Mouse (Mus musculus): ENCODE measurements around the gene Paqr8.
A peak's percentile ranks its signal among the peaks of the same experiment; 100 is the strongest.

Gene Paqr8

DNA sequence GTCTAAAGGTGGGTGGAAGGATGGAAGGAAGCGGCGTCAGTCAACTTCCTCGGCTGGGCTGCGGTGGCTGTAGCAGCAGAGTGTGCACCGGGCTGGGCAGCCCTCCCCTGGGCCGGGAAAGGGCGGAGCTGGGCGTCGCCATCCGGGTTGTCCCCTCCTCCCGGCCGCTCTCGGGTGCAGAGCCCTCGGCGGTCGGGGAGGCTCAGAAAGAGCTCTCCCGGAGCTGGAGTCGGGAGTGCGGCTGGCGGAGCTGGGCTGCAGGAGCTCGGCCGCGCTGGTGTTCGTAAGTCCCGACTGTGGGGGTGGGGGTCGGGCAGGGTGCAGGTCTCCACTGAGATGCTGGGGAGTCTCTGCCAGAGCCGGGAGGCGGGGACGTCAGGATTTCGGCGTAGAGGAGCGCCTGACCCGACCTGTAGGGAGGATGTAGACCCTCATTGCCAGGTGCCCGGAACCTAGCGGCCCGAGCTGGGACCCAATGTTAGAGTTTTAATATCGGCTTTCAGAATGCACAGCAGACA is at the start of gene Paqr8:
Paqr8 (plus strand) TSS at position 203 of the 518 bp plus-strand sequence.
- peak; percentile 93 for DNase-seq (ENCODE audit: low read depth, low spot score)

DNA sequence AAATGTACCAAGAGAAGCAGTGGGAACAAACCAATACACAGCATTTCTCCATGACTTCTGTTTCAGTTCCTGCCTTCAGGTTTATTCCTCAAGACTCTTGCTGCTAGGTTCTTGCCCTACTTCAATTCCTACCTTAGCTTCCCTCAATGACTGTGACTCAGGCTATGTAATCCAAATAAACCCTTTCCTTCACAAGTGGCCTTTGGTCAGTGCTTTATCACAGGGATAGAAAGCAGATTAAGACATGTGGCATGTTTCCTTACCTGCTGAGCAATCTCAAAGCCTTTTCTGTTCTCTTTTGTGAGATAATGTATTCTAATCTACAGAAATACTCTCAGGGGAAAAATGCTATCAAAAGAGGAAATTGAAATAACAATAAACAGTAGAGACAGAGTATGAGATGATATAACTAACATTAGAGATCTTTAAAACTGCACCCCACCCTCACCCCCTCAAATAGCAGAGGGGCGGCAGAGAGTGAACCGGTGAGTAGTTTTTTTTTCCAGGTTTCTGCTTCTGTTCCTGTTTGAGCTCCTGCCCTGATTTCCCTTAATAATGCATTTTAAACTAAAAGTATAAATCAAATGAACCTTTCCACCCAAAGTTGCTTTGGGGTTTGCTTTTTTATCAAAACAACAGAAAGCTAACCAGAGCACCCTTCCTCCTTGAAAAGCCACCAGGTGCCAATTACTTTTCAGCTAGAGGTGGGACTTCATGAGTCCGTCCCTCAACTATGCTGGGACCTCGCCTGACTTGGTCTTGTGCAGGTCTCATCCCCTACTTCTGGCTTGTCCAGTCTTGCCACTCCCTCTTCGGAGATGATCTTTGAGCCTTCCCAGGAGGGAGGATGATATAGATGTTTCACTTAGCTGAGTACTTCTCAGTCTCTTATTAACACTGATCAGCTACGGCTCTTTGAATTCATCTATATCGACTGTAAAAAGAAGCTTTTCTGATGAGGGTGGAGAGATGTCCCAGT is 33.2 kb upstream of the Paqr8 start:
- no peak for DNase-seq (ENCODE audit: low read depth, low spot score)

DNA sequence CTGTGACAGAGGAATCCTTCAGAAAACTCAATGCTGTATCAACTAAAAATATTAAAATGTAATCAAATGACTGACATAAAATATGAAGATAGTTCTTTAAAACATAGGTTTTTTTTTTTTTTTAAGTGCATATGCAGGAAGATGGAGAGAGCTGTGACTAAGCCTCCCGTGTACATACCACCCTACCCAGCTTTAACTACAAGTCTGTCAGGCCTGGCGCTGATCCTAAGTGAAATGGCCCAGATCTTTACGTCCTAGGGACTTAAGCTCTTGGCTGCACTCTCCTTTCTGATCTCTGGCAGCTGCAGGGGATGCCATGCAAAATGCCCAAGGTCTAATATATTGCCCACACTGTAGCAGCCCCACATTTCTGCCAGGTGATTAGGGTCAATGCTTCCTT is 29.6 kb upstream of the Paqr8 start:
- DNase-seq (ENCODE audit: low read depth, low spot score), result no peak

DNA sequence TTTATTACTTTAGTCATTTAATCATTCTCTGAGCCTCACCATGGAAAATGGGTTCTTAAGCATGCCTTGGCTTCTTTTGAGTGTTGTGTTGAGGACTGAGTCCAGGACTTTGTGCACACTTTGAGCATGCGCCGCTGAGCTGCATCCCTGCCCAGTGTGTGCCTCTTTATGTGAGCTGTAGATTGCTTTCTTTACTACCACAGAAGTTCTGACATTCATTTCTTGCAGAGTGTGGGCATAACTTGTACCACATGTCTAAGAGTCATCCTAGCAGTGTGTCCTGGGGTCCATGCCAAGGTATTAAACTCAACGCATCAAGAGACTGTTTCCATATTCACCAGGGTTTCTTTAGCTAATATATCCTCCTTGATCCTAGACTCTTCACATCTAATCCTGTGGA is 28.5 kb upstream of the Paqr8 start:
- no peak for DNase-seq (ENCODE audit: low read depth, low spot score)

DNA sequence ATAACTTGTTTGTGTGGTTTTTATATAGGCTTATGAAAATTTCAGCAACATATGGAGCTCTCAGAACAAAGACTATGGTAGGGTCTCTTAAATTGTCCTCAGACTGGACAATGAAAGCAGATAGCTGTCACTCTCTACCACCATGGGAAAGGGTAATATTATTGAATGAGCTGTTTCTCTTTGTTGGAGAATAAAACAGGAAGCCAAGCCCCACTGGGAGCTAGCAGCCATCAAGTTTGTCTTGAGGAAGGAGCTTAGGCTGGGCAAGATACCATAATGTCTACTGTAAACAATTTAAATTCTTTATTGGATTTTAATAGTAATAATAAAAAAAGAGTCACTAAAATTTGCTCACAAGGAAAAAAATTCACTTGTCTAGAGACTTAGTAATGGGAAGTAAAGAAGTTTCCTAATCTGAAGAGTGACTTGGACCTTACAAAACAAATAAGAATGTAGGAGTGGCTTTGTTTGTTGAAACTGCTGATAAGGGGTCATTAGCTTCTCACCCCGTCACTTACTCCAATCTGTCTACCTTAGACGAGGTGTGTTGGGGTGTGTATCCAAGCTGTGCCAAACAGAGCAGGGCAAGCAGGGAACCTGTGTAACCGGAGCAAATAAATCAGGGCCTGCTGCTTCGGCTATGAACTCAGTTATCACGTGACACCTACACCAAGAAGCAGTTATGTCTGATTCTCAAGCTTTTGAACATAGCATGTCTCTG is 26.8 kb upstream of the Paqr8 start:
- no peak for DNase-seq (ENCODE audit: low read depth, low spot score)

DNA sequence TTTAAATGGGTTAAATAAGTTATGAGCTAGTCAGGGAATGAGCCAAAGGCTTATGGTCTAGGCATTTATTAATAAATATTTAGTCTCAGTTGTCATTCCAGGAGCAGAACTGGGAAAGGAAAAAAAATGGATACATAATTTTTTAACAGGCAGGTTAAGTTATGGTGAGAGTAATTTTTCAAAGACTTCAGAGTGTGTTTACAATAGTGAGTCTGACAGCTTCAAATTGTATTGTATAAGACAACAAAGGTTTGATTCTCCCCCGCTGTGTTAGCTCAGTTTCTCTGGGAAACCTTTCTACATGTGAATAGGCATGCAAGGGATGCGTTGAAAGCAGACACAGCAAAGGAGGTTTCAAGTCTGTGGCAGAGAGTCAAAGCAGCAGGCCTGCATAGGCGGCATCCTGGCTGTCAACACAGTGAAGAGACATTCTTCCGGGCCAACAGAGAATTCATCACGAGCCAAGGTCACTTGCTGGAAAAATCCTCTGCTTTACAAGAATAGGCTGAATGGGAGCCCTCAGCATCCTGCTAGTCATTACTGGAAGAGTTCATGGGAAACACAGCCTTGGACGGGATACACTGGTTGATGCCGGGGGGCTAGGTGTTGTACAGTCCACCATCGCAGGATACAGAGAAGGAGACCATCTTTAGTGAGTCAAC is 23.0 kb upstream of the Paqr8 start:
- peak; percentile 95 for DNase-seq (ENCODE audit: low read depth, low spot score)

DNA sequence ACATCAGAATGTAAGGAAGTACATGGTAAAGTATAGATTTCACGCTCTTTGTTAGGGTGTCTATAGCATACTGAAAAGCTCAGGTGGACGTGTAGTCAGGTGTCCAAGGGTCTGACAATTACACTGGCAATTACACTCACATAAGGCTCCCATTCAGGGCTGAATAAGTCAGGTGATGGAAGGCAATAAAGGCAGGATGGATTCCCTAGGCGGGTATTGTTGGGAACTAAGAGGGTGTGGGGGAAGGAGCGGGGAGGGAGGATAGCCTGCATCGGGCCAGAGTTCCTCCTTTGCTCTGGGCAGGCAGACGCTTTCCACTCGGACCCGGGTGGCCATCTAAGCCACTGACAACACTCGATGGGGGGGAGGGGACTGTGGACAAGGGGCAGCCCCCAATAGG is 22.4 kb upstream of the Paqr8 start:
- peak; percentile 78 for DNase-seq (ENCODE audit: low read depth, low spot score)

DNA sequence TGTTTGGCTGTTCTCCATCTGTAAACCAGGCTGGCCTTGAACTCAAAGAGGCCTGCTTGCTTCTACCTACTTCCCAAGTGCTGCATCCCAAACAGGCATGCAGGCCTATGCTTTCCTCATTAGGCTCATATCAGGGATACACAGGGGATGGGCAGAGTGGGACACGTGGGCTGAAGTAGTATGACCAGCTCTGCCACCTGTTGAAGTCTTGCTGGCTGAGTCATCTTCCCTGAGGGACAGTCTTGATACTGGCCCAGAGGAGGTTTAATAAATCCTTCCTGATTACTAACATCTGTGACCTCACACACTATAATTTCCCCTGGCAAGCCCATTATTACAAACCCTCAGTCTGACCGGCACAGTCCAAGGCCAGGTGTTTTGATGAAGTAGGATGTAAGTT is 19.5 kb upstream of the Paqr8 start:
- no peak for DNase-seq (ENCODE audit: low read depth, low spot score)

DNA sequence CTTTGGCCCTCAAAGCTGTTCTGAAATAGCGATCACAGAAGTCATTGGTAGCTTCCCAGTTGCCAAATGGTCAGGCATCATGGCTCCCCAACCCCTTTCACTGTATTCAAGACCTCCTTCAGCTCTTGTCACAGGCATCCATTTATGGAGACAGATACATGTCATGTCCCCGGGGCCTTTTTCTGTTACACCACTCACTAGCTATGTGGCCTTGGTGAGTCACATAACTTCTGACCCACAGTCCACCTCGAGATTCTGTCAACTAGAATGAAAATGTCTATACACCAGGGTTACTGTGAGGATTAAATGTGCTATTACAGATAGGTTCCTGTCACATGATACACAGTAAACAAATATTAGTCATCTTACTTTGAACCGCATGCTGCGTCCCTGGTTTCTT is 17.9 kb upstream of the Paqr8 start:
- no peak for DNase-seq (ENCODE audit: low read depth, low spot score)

DNA sequence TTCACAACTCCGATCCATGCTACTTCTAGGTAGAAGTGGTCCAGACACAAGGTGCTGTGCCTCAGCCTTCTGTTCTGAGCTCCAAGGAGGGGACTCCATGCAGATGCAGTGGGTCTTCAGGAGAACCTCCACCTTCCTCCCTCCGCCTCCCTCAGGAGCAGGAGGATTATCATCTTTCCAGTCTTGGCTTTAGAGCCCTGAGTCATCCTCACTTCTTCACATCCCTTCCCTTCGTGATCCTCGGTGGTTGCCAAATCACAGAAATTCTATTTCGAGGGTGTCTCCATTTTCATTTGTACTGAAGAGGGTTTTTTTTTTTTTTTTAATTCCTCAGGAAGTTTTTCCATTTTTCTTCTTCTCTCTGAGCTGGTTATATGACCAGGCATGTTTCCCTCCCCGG is 16.3 kb upstream of the Paqr8 start:
- DNase-seq (ENCODE audit: low read depth, low spot score), result no peak

DNA sequence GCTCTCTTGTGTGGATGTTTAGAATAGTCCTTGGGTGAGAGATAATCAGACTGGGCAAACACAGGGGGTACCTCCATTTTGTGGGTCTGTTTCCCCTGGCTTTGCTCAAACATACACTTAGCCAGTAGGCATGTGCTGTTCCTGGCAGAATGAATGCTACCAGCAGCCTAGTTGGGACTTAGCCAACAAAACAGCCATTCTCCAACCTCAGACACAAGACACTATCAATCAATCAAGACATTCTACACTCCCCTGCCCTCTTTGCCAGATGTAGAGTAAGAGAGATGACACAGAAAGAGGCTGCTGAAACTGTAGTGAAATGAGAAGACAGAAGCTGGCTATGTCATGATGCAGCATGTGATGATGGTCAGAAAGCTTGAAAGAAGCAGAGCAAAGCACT is 13.1 kb upstream of the Paqr8 start:
- no peak for DNase-seq (ENCODE audit: low read depth, low spot score)

DNA sequence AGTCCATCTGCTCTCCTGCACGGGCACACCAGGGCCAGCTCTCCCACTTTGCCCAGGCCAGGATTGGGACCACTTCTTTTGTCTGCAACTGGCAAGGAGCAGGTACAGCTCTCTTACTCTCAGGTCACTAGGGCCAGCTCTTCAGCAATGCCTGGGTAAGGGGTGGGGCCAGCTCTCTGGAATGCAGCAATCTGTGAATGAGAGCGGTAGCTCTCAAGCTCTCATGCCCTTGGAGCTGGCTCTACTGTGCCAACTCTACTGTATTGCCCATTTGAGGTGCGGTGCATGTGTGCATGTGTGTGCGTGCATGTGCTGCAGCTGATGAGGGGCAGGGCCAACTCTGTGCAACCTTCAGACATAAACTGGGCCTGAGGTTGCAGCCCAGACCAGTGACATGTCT is 11.0 kb upstream of the Paqr8 start:
- DNase-seq (ENCODE audit: low read depth, low spot score), result no peak

DNA sequence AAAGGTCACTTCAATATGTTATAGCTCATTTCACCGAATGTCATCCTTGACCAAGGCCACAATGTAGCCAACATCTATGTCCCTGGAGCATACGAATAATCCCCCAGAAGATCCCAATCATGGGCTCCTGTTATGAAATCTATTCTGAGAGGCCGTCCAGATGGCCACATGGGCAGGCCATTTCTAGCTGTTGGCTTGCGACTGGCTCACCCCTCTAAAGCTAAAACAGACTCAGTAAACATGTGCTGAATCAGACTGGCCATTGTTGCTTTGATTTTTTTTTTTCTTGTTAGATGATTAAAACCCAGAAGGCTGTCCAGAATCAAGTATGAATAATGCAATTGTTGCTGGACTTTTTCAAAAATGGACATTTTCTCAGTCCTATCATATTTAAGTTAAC is 7.3 kb upstream of the Paqr8 start:
- DNase-seq (ENCODE audit: low read depth, low spot score), result no peak

DNA sequence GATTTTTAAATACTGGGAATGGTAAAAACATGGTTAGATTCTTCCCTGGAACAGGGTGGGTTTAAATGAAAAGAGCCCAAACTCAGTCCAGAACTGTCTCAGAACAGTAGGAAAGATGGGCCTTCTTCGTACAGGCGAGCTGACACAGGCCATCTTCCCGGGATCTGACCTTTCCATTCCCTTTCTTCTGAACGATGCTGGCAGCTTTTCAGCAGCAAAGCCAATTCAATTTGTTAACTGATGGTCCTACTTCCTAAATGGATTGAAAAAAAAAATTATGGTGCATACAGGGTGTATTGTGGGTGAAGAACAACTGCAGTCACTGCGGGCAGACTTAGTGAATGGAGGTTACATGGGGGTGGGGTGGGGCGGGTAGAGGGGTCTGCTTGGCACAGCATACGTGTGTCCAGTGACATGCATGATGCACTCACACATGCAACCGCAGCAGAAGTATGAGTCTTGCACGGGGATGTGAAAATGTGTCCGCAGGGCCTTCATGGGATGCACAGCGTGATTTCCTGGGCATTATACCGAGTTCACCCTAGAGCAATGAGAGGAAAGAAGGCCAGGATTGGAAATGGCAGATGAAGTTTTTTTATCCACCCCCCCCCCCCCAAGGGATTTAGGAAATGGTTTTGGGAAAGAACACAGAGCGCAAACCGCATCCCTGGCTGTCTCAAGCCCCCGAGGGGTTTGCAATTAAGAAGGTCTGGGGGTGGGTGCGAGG is 566 bp upstream of the Paqr8 start:
- DNase-seq (ENCODE audit: low read depth, low spot score), result no peak

DNA sequence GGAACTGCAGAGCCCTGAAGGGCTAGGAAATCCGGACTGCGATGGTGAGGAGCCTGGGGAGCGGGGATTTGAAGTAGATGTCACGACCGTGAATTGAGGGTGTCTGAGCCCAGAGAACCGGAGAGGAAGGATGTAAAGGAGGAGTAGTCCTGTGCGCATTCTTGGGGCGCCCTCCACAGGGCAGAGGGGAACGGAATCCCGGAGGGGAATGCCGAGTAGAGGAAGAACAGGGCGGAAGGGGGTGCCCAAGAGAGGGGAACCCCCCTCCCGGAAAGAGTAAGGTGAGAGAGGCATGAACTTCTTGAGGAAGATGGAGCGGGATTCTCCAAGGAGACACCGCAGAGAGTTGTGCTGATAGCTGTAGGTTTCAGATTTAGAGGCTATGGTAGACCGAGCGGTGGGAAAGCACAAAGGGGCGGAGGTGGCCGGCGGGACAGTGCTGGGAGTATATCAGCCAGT is 564 bp downstream of the Paqr8 start:
- DNase-seq (ENCODE audit: low read depth, low spot score), result no peak

DNA sequence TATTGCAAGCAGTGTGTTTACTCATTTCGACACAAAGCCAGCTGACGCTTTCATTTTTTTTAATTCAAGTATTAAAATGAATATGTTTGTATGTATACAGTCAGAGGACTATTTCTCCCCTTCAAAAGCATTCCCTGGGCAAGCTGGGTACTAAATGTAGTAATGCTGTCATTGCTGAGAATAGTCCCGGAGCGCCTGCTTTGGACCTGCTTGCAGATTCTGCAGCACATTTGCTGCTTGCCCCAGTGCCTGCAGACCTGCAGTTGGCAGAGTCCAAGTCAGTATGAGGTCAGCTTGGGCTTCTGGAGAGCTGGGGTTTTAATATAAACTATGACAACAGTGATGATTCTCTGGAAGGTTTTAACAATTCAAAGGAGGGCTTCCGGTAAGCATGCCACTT is 2.7 kb downstream of the Paqr8 start:
- DNase-seq (ENCODE audit: low read depth, low spot score), result no peak

DNA sequence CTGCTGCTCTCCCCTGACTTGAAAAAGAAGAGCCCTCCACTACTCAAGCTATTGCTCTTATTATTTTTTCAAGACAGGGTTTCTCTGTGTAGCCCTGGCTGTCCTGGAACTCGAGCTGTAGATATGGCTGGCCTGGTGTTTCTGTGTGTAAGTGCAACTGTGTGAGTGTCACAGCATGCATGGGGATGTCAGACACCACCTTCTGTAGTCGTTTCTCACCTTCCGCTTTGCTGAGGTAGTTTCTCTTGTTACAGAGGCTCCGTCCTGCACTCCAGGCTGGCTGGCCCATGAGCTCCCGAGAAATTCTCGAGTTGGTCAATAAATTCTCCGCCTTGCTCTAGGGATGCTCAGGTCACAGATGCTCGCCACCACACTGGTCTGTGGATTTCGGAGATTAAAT is 8.0 kb downstream of the Paqr8 start:
- DNase-seq (ENCODE audit: low read depth, low spot score), result no peak

DNA sequence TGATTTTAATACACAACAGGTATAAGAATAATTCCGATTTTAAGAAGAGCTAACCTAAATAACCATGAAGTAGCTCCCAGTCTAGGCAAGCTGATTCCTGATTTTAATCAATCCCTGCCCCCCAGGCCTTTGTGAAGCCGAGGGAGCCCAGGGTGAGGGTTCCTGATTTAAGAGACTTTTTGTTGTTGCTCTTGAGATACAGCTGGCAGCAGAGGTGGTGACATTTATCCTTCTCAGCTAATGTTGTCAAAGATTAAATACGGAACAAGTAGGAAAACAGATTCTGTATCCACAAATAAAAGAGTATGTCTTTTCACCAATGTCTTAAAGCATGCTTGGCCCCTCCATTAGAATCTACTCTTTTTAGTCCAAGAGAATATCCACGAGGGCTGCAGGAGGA is 9.9 kb downstream of the Paqr8 start:
- DNase-seq (ENCODE audit: low read depth, low spot score), result no peak

DNA sequence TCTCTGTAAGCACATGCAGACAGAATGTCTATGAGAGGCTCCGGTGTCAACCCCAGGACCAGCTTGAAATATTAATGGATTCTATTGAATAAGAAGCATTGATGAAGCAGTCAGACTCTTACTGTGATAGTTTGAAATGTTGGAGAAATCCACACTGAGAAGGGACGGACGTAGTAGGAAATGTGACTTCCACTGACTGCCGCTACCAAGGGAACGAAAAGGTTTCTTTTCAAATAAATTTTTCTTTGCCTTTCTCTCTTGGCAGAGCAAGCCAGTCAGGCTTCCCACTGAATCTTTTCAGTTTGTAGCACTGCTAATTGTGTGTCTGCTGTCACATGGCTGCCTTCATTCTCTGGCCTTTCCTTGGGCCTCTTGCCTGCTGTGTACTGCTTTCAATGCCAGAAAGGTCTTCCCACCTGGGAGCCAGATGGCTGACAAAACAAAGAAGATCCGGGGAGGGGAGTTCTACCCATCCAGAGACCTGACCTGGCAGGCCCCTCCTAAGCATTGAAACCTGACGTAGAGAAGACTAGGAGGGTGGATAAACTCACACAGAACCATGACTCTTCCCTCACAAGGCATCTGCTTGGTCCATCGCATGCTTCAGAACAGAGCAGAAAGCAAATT is 15.2 kb downstream of the Paqr8 start:
- DNase-seq (ENCODE audit: low read depth, low spot score), result peak; percentile 15

DNA sequence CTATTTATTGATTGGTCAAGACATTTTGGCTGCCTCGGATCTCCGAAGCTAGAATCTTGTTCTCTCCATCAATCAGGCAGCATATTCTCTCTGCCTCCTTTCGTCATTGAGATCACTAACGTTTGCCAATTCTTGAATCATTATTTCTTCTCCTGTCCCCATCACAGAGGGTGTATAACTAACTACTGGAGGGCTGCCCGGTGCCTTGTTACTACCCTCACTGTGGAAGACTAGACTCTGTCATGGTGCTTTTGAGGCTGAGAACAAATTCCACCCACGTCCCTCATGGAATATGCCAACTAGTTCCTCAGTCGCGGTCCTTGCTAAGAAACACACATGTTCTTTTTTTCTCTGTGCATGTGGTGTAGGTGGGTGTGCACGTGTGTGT is 15.7 kb downstream of the Paqr8 start:
- DNase-seq (ENCODE audit: low read depth, low spot score), result no peak

DNA sequence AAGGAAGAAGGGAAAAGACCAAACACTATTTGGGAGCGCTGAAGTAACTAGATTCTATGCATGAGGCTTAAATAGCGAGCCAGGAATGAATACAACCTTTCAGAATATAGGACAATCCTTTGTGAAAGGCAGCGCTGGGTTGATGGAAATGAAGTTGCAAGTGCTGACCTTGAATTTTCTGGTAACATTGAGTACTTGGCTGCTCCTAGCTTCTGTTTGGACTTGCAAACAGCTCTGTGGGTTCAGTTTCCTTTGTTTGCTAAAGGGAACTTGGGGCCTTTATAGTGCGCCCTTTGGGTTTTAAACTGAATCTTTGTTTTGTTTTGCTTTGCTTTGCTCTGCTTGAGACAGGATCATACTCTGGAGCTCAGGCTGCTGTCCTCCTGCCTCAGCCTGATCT is 18.1 kb downstream of the Paqr8 start:
- DNase-seq (ENCODE audit: low read depth, low spot score), result peak; percentile 48
